Mouse (Mus musculus) cerebellum, adult 18-20 months (tissue): ENCODE measurements at regions not wholly inside any gene's neighbourhood (a gene's known extent, or its start where the extent isn't known, plus 50 kb on each side); places are given as distances from the start of the nearest gene placed in this dataset.

ENCODE experiments used
- DNase-seq, 2 experiments: peaks; one replicate each; pipeline ENCODE4 v3.0.0; 2021

DNA sequence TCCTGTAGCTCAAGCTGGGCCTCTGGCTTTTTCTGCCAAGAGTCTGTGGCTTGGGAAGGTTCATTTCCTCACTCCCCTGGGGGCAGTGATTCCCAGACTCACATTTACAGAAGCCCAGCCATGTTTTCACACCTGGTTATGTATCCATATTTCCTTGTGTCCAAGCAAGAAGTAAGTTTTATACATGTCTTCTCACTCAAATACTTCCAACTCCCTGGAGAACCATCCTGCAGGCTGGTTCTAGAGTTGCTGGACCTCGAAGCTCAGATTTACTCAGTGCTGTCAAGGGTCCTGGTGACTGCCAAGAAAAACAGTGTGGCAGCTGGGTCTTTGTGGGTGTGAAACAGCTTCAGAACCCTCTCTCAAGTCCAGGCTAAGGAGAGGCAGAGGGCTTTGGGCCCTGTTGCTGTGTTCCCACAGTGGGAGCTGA is 537.6 kb upstream of the Nrp1 start:
- no peak for DNase-seq

DNA sequence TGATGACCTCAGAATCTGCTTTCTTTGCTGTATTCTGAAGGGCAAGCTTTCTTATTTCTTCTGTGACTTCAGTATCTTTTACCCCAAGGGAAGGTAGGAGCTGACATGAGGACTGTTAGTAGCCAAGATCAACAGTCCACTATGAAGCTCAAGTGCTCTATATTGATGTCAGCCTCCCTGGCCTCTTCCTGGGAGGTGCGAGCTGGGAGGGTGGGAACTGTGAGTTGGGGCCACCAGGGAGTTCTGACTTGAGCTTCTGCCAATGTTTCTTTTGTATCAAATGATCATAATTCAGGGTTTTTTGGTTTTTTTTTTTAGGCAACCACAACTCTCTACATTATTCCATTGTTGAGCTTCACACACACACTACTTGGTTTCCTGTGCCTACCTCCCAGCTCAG is 536.8 kb upstream of the Nrp1 start:
- DNase-seq, result no peak

DNA sequence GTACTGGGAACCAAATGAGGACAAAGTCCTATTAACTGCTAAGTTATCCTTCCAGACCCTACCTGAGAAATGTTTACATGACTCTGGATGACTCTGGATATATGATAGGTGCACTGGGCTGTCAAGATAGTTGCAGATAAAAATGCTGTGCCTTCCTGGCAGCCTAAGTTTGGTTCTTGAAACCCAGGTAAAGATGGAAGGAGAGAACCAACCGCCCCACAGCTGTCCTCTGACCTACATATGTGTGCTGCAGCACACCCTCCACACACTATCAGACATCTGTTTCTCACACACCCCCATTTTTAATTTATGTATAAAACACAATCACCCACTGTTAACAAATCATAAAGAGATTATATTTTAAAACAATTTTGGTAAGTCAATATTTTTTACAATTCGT is 533.4 kb upstream of the Nrp1 start:
- DNase-seq, result no peak

DNA sequence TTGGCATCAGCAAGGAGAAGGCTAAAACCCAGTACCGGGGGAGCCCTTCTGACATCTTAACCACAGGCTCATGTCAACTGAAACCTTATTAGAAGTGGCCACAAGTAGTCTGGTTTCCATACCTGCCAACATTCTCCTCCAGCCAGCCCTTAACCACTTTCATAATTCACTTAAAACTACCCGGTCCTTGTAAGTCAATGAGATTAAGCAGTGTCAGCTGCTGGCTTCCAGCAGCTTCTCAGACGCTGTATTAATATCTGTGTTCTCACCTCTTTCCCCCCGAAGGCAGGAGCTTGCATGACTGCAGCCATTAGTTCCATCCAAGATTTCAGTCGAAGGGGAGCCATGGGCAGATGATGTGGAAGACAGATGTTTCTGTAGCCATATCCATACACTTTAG is 530.6 kb upstream of the Nrp1 start:
- no peak for DNase-seq

DNA sequence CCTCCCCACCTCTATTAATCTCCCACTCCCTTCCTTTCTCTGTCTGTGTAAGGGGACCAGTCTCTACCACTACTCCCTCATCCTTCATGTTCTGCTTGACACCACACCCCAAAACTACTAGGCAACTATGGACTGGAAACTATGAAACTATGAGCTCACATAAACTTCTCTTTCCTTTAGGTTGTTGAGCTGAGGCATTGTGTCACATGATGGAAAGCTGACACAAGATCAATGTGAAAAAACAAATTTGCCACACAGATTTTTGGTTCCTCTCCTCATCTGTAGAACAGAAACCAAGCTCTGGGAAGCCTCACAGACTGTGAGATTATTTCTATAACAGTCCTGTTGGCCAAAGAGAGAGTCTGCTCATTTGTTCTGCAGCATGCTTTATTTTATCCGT is 528.7 kb upstream of the Nrp1 start:
- no peak for DNase-seq

DNA sequence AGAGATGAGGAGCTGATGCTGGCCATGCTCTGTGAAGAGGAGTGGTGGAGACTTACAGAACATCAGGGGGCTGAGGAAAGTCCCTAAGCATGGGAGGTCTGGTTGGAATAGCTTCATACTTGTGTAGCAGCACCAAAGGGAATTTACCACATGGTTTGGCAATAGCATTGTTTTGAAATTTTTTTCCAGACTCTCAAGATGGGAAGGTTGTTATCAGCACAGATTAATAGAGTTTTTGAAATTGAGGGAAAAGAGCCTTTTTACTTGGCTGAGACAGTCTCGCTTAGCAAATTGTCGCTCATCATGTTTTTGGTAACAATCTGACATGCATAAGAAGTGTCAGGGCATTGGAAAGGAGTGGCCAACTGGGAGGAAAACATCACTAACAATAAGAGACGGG is 524.4 kb upstream of the Nrp1 start:
- no peak for DNase-seq

DNA sequence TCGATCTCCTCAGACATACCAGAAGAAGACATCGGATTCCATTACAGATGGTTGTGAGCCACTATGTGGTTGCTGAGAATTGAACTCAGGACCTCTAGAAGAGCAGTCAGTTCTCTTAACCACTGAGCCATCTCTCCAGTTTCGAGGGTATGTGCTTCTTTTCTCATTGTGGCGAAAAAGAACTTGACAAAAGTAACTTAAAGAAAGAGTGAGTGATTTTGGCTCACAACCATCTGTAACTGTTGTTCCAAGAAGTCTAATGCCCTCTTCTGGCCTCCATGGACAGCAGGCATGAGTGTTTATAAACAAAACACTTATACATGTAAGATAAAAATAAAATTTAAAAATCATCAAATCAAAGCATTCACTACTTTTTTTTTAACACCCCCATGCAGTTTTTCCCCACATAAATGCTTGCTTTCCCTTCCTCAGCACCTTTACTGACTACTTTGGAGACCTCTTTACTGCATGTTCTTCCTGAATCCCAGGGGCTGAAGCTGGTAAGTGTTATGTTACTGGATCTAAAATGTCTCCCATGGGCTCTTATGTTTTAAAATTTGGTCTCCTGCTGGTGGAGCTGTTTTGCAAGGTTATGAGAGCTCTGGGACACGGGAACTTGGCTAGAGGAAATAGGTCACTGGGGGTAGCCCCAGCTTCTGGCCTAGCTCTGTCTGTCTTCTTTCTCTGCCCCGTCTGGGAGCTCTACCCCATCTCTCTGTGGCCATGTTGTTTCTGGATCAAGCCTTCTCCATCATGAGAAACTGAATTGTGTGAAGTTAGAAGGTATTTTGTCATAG is 521.8 kb upstream of the Nrp1 start:
- no peak for DNase-seq

DNA sequence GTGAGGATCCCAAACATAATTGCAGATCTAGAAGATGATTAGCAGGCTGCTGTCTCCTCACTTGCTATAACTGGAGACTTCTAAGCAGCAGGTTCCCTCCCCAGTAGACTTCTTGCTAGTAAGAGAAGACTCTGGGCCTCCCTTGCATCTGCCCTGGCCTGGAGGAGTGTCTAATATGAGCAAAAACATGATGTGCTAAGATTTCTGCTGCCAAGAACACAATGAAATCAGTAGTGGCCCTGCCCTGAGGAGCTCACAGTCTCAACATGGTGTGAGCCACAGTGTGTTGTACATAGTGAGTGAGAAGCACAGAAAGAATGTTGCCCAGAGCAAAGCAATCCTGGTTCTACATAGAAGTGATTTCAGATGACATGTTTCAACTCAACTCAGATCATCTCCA is 520.1 kb upstream of the Nrp1 start:
- no peak for DNase-seq

DNA sequence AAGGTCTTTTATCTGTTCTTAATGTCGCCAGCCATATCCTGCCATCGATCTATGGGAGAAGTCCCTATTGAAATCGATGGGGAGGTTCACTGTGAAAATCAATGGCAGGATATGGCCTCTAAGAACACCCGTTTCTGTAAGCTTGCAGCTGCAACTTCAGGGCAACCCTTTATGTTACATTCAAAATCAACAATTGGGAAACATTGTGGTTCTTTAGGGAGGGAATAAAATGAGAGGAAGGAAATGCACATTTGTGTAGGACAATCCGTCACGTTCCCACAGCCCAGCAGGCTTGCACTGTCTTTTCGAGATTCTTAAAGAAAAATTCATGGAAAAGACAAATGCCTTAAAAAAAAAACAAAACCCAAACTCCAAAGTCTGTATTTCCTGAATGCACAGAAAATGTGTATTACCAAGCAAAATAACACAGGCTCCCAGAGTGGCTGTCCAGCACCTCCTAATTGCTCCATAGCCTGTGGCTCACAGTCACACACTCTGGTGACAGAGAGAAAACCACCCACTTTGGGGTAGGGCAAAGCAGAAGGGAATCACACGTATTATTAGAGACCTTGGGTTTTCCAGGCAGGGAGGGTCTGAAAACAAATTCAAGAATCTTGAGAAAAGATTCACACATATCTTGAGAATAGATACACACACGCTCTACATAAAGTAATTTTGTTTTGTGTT is 510.9 kb upstream of the Nrp1 start:
- DNase-seq, result no peak

DNA sequence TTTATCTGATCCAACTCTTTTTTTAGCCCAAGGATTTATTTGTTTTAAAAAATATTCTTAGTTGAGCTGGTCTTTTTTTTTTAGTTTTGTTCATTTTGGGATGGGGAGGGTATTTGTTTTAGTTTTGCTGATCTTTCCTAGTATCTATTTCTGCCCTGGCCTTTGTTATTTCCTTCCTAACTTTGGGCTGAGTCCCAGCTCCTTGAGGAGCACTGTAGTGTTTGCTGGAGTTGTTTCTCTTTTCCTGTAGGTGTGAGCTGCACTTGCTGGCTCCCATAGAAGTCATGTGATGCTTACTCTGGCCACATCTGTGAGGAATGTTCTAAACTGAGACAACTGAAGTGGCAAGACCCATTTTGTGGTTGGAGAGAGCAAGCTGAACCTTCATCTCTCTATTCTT is 508.5 kb upstream of the Nrp1 start:
- no peak for DNase-seq

DNA sequence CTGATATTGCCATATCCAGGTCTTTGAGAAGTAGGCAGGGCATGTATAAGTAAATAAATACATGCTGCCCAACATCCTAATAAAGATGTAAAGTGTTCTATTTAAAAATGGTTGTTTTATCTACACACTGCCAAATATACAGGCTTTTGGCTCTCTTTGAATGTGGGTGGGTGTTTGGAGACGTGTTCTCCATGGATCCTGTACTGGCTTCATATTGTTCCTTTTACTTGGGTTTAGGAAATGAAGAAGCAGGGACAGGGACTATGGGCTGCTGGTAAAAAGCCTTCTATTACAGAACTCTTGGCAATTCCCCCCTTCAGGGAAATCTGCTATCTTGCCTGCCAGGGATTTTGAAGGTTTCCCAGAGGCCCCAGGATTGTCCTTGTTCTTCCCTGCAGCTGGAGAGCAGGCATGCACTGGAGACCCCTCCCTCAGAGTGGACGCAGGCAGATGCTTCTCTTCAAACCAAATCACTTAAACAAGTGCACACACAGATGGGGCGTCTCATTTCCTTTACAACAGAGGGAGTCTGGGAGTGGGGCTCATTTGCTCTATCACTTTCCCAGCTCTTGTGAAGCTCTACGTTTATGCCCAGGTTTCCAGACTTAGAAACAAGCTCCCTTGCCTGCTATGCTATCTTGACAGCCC is 502.6 kb upstream of the Nrp1 start:
- DNase-seq, result no peak

DNA sequence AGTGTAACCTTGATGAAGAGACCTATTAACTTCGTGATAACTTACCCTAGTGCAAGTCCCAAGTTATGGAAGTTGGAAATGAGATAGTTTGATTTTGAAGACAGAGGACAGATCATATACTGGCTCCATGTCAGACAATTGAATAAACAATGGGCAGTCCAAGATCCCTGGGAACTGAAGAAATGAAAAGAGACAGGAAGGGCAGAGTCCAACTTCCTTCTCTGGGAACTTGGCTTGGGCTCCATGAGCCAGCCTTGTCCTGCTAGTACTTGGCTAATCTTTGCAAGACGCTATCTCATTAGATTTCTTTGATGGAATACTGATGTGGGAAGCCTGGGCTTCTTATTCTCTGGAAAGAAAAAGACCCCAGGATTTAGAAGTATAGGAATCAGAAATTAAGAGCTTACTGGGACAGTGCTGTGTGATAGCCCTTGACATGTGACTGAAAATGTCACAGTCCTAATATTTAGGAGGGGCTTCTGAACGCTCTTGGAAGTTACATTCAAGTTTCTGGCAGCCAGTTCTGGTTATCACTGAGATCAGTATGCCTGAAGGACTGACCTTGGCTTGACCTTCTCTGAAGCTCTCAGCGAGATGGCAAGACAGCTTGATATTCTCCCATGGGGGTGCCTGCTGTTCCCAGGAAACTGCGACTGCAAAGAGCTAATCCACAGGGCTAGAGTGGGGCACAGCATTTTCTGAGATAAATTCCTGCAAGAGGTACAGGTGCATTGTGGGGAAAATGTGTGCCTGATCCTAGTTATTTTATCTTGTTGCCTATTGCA is 501.9 kb upstream of the Nrp1 start:
- DNase-seq, result no peak

DNA sequence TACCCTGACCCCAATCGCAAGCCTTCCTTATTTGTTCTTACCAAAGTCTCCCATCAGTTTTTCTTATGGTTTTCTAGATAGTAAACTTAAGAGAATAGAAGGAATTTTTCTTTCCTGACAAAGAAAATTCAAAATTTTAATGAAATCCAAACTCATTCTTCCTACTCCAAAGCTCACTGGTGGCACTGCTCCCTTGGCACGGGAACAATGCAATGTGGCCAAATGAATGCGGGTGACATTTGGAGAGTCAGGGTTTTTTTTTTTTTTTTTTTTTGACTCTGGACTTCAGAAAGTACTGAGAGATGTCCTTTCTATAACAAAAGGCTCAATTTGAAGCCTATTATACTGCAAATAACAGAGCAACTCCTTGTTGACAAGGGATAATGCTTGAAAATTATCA is 499.4 kb upstream of the Nrp1 start:
- peak in 1 of 2 experiments; percentile 2 for DNase-seq

DNA sequence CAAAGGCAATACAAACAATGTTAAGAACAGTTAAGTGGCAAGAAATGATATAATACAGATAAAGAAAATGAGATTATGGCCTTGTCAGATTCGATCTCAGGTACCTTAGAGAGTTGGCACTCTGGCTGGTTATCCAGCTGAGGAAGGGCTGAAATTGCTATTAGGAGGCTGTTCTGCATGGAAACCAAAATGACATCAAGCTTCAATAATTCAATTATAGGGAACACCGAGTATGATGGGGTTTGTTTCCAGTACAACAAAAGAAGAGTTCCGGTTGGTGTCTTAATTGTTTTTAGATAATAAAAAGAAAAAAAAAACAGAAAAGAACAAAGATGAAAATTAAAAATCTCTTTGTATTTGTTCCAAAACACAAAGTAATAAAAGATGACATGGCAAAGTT is 498.0 kb upstream of the Nrp1 start:
- no peak for DNase-seq

DNA sequence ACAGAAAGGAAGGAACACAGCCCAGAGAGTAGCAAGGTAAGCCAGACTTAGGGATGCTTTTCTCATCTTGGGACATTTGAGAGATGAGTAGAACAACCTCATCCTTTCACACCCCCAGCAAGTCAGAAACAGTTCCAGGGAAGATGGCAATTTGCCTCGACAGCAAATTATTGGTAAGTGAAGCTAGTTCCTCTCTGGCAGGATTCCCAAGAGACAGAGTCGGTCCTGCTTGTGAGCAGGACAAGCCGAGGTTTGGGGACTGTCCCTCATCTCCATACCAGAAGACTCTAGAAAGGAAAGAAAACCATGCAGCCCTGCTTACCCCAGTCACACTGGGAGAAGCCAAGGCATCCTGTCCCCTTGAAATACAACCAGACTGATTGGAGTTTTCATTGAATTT is 497.5 kb upstream of the Nrp1 start:
- DNase-seq, result no peak

DNA sequence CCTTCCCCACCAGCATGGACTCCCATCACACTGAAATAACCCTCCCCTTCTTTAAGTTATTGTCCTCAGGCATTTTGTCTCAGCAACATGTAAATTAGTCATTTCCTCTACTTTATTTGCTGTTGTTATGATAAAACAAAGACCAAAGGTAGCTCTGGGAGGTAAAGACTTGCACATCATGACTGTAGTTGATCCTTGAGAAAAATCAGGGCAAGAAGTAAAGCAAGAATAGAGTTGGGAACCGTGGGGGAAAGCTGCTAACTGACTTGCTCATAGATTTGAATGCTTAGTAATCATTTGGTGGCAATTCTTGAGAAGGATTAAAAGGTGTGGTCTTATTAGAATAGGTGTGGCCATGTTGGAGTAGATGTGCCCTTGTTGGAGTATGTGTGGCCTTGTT is 473.8 kb upstream of the Nrp1 start:
- DNase-seq, result no peak

DNA sequence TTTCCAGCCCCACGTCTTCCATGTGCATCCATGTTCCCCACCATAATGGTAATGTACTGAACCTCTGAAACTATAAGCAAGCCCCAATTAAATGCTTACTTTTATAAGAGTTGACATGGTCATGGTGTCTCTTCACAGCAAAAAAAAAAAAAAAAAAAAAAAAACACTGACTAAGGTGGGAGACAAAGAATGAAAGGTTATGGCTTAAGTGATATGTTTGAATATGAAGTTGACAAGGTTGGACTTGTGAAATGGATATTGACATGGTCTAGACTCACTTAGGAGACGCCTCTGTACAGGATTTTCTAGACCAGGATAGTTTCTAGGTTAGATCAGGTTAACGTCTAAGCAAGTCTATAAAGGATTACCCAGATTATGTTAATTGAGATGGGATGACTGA is 473.2 kb upstream of the Nrp1 start:
- DNase-seq, result no peak

DNA sequence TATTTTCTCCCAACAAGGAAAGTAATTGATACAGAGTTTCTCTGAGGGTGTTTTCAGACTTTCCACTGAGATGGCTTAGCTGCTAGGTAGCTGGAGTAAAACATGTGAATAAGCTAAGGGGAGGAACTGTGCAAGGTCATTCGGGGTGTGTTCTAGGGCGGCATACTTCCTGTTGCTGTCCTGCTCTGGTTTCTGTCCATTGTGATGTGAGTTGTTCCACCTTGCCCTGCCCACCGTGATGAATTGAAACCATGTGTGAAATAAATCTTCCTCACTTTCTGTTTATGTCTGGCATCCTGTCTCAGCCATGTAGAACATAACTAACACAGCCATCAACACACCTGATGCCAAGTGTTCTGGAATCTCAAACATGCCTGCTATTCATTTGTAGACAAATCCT is 472.6 kb upstream of the Nrp1 start:
- no peak for DNase-seq

DNA sequence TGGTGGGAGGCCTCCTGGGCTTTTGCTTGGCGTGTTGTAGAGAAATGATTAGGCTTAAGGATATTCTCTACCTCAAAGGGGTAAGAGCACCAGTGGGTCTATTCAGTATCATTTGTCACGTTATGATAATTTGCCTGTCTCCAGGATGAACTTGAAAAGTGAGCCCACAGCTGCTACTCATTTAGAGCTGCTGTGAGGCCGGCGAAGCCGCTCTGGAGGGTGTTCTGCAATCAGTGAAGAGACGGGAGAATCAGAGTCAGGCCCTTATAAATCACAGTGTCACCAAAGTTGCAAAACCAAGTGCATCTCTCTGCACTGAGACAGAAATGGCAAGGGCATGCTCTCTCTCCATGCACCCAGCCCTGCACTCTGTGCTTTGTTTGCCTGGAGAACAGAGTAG is 467.7 kb upstream of the Nrp1 start:
- DNase-seq, result no peak

DNA sequence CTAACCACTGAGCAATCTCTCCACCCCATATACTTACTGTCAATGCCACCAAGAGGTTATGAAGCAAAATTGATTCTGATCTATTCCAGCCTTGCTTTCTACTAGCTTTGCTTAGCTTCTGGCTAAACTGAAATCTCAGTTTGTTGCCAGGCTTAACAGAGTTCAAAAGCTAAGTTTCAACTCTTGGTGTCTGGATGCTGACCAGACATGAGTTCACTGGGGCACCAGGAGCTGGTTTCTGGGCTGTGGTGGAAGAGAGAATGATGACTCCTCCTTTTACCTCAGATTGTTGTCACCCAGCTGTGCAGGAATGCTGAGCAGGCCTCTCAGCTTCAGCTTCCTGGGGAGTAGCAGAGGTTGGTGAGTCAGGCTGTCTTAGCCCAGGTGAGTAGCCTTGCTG is 464.1 kb upstream of the Nrp1 start:
- DNase-seq, result no peak

DNA sequence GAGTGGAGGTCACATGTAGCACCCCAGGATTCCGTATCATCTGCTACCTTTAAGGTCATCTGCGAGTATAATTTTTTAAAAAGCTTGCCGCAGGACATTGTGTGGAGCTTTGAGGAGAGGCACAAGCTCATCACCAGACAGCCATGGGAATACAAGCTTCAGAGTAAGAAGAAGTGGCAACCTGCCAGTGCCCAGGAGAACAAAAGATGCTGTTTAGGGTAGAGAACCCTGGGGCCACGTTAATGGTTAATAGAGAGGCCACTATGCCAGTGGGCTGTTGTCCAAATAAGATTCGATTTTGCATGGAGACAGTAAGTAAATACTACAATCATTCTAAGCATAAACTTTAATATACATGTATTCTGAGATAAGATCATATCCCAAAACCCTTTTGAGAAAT is 450.0 kb upstream of the Nrp1 start:
- no peak for DNase-seq

DNA sequence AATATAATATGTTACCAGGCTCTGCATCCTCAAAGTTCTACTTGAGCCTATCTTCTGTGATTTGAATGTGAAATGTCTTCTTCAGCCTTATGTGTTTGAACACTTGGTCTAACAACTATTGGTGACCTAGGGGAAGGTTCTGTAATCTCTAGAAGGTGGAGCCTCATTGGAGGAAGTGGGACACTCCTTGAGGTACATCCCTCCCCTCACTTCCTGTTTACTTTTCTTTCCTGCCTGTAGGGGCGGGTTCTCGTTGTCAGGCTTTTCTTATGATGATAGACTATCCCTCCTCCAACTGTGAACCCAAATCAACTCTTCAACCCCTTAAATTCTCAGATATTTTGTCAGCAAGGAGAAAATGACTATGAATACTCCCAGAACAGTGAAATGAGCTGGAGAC is 448.8 kb upstream of the Nrp1 start:
- DNase-seq, result no peak

DNA sequence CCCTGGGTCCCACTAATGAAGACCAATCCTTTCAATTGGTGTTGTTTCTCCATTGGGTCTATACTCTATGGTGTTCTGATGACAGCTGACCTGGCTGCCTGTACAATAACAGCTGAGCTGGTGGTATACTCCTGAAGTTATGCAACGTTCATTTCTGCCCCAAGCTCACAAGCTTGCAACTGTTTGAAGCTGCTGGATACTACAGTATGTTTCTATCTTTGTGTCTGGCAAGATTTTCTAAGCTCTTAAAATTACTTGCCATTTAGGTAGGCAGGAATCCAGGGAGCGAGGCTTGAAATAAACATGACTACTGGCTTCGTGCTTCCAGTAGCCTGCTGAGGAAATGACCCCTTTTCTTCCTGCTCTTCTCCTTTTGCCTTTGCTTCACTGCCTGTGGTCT is 444.3 kb upstream of the Nrp1 start:
- no peak for DNase-seq

DNA sequence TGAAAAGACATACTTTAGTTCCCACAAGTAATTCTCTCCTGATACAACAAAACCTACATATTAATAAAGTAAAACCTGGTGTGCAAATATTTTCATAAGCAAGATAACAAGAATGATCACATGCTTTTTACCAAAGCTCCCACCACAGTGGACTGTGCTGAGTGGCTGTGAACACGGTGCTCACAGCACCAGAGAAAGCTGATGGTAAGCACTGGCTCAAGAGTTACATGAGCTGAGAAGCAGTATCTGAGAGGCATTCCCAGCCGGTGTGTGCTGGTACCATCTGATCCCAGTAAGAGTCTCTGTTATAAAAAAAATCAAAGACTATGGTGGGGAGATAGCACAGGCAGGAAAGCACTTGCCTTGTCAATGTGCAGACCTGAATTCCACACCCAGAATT is 443.5 kb upstream of the Nrp1 start:
- no peak for DNase-seq
